Mouse (Mus musculus) lung, postnatal 0 days (tissue): ENCODE measurements around the gene Defb20. TPM values are rescaled to one million over a fixed set of nuclear protein-coding genes. Genes with fewer than 3 reads are reported as not detected.

Source experiments
- ATAC-seq: fragments of 200-750 bp; cut with Nextera tagmentation; 2 replicates; pipeline ENCODE4 v1.8.0; 2017; ENCODE audit warnings: moderate library complexity
- DNase-seq: peaks from one replicate; pipeline ENCODE4 v3.0.0-alpha.2; 2016; ENCODE audit warnings: low spot score
- H3K27ac ChIP-seq: fragments of 300-500 bp; sonication (generic); 2 replicates; pipeline ENCODE4 v1.5.1; 2014; ENCODE audit warnings: antibody characterized with exemption, mild to moderate bottlenecking, low read length, mixed read lengths
- H3K27me3 ChIP-seq: fragments of 300-500 bp; sonication (generic); replicated peaks from 2 replicates; pipeline ENCODE4 v1.6.1; 2014; ENCODE audit warnings: low read length, mixed read lengths; ENCODE audit not compliant: insufficient read depth
- H3K36me3 ChIP-seq: fragments of 300-500 bp; sonication (generic); 2 replicates; pipeline ENCODE4 v1.6.1; 2014; ENCODE audit warnings: low read length, mixed read lengths; ENCODE audit not compliant: insufficient read depth
- H3K4me1 ChIP-seq: fragments of 300-500 bp; sonication (generic); 2 replicates; pipeline ENCODE4 v1.6.1; 2014; ENCODE audit warnings: antibody characterized with exemption, low read depth, low read length, mixed read lengths; ENCODE audit not compliant: insufficient read depth
- H3K4me2 ChIP-seq: fragments of 300-500 bp; sonication (generic); replicated peaks from 2 replicates; pipeline ENCODE4 v1.6.1; 2014; ENCODE audit warnings: low read depth, mild to moderate bottlenecking, low read length, moderate library complexity, mixed read lengths
- H3K4me3 ChIP-seq: fragments of 300-500 bp; sonication (generic); 2 replicates; pipeline ENCODE4 v1.5.1; 2014; ENCODE audit warnings: low read depth, low read length
- H3K9ac ChIP-seq: fragments of 300-500 bp; sonication (generic); replicated peaks from 2 replicates; pipeline ENCODE4 v1.6.1; 2014; ENCODE audit warnings: low read depth, mild to moderate bottlenecking
- H3K9me3 ChIP-seq: fragments of 300-500 bp; sonication (generic); 2 replicates; pipeline ENCODE4 v1.6.1; 2016; ENCODE audit warnings: low read length, mixed read lengths
- CTCF ChIP-seq: IDR thresholded peaks from 2 replicates; pipeline ENCODE4 v1.5.1; 2016; ENCODE audit warnings: antibody characterized with exemption, mild to moderate bottlenecking
- EP300 ChIP-seq: IDR thresholded peaks from 2 replicates; pipeline ENCODE4 v1.6.1; 2016; ENCODE audit warnings: antibody characterized with exemption, mild to moderate bottlenecking, control low read depth
- WGBS: fragments of 180-500 bp; shearing (Covaris S2); extraction: QIAGEN DNeasy Blood & Tissue Kit; methylation state at CpG from one replicate; pipeline ENCODE4 v1.1.7; 2014; 5-methylcytosine and 5-hydroxymethylcytosine counted together
- polyA plus RNA-seq: library from polyadenylated mRNA; unstranded; fragments of >200 nt; fragmentation: Nextera tagmentation; extraction: Ambion mirVana; gene quantifications from 2 replicates; pipeline ENCODE4 v1.2.1, GENCODE M21; 2015

Defb20 gene
- polyA plus RNA-seq, 1 experiment from 2014 or later, result not detected

- Histone ChIP-seq H3K27me3 (no peaks in the 10 kb centered on the region), H3K9me3 (no peaks in the 10 kb centered on the region), H3K9ac (no peak overlapping the region), H3K4me1 (peaks cover 4% of the 10 kb centered on the region; the same call in 1 of the 2 replicates), H3K4me2 (no peak overlapping the region), H3K4me3 (no peak overlapping the region), H3K36me3 (no peaks in the 10 kb centered on the region), H3K27ac (no peak overlapping the region)
- TF ChIP-seq CTCF (no peak), EP300 (no peak)
- no peak for ATAC-seq
- 49% methylated on average over 2 of the region's 2 CpGs for WGBS
- DNase-seq, result no peak
Measured at GRCm38 (mm10) chr2:152439833-152440232, 37.0 kb upstream of the Defb20 start.

GRCm38 (mm10) chr2:152442322-152442721 lies 34.5 kb upstream of the Defb20 start:
- no peak for DNase-seq
- no peak overlapping the region for H3K9ac ChIP-seq
- no peaks in the 10 kb centered on the region for H3K27me3 ChIP-seq
- H3K36me3 ChIP-seq, result no peaks in the 10 kb centered on the region
- no peak overlapping the region for H3K4me2 ChIP-seq
- 74% methylated on average over 4 of the region's 4 CpGs for WGBS
- peaks cover 1% of the 10 kb centered on the region; the same call in 1 of the 2 replicates for H3K4me1 ChIP-seq
- no peak overlapping the region for H3K27ac ChIP-seq
- no peaks in the 10 kb centered on the region for H3K9me3 ChIP-seq
- ATAC-seq, result no peak
- TF ChIP-seq CTCF, result no peak
- no peak for TF ChIP-seq EP300
- H3K4me3 ChIP-seq, result no peak overlapping the region

- 69% methylated on average over 8 of the region's 8 CpGs for WGBS
- no peak overlapping the region for H3K4me2 ChIP-seq
- no peak overlapping the region for H3K4me3 ChIP-seq
- no peaks in the 10 kb centered on the region for H3K36me3 ChIP-seq
- TF ChIP-seq EP300 (no peak), CTCF (no peak)
- DNase-seq (no peak), ATAC-seq (no peak)
- H3K9ac ChIP-seq, result no peak overlapping the region
- H3K27ac ChIP-seq, result no peak overlapping the region
- no peaks in the 10 kb centered on the region for H3K27me3 ChIP-seq
- H3K9me3 ChIP-seq, result no peaks in the 10 kb centered on the region
- no peaks in the 10 kb centered on the region for H3K4me1 ChIP-seq
Measured at GRCm38 (mm10) chr2:152443281-152443680, 33.6 kb upstream of the Defb20 start.

GRCm38 (mm10) chr2:152446642-152447041 lies 30.2 kb upstream of the Defb20 start:
- DNase-seq (no peak), ATAC-seq (no peak)
- Histone ChIP-seq H3K36me3 (no peaks in the 10 kb centered on the region), H3K9me3 (no peaks in the 10 kb centered on the region), H3K27me3 (no peaks in the 10 kb centered on the region), H3K9ac (no peak overlapping the region), H3K4me2 (no peak overlapping the region), H3K27ac (no peak overlapping the region), H3K4me3 (no peak overlapping the region), H3K4me1 (no peaks in the 10 kb centered on the region)
- 45% methylated on average over 2 of the region's 2 CpGs for WGBS
- TF ChIP-seq CTCF (no peak), EP300 (no peak)

GRCm38 (mm10) chr2:152447461-152447860 lies 29.4 kb upstream of the Defb20 start:
- DNase-seq (no peak), ATAC-seq (no peak)
- no peaks in the 10 kb centered on the region for H3K9me3 ChIP-seq
- H3K4me3 ChIP-seq, result no peak overlapping the region
- no peak overlapping the region for H3K4me2 ChIP-seq
- H3K4me1 ChIP-seq, result no peaks in the 10 kb centered on the region
- 22% methylated on average over 5 of the region's 5 CpGs for WGBS
- no peak overlapping the region for H3K9ac ChIP-seq
- H3K36me3 ChIP-seq, result no peaks in the 10 kb centered on the region
- no peak for TF ChIP-seq EP300
- TF ChIP-seq CTCF, result no peak
- no peak overlapping the region for H3K27ac ChIP-seq
- no peaks in the 10 kb centered on the region for H3K27me3 ChIP-seq

GRCm38 (mm10) chr2:152450241-152450640 lies 26.6 kb upstream of the Defb20 start:
- Histone ChIP-seq H3K9me3 (no peaks in the 10 kb centered on the region), H3K27ac (no peak overlapping the region), H3K27me3 (no peaks in the 10 kb centered on the region), H3K9ac (no peak overlapping the region), H3K4me2 (no peak overlapping the region), H3K36me3 (no peaks in the 10 kb centered on the region), H3K4me1 (no peaks in the 10 kb centered on the region), H3K4me3 (no peak overlapping the region)
- no peak for TF ChIP-seq EP300
- peak; percentile 72 for TF ChIP-seq CTCF
- DNase-seq (peak; percentile 35), ATAC-seq (no peak)
- 1% methylated on average over 5 of the region's 5 CpGs for WGBS
